Mouse (Mus musculus) spleen, postnatal 36 days (tissue): ENCODE data around the gene Herc4.
"Not testable (repeated sequence)": the region's sequence is repeated elsewhere in the genome, so short reads cannot be mapped to it uniquely, and the experiment has no call there.

Experiments used
- DNase-seq, 2 experiments: peaks; one replicate each; pipeline ENCODE4 v3.0.0; 2022; ENCODE audit warnings: low spot score in 2 of 2, mixed read lengths in 1 of 2

Gene Herc4

GRCm38 (mm10) chr10:63350666-63351065 lies 107.1 kb downstream of the Herc4 start:
- DNase-seq = no peak

GRCm38 (mm10) chr10:63351099-63351498 lies 107.5 kb downstream of the Herc4 start:
- DNase-seq = not testable (repeated sequence)

- no peak for DNase-seq
These were observed 108.5 kb downstream of the Herc4 start for GRCm38 (mm10) chr10:63352111-63352510.

GRCm38 (mm10) chr10:63360502-63360901 lies 116.9 kb downstream of the Herc4 start:
- DNase-seq = no peak

- no peak for DNase-seq
These were observed 122.4 kb downstream of the Herc4 start for GRCm38 (mm10) chr10:63365918-63366455.

GRCm38 (mm10) chr10:63367386-63367785 lies 123.8 kb downstream of the Herc4 start:
- DNase-seq = no peak
